Mouse (Mus musculus): ENCODE measurements around the gene Sgip1.
A peak's percentile ranks its signal among the peaks of the same experiment; 100 is the strongest.

Gene Sgip1

GRCm38 (mm10) chr4:102971159-102971558, 230.1 kb downstream of the Sgip1 start:
- no peak for DNase-seq (ENCODE audit: extremely low read depth, low read depth, low spot score)

- DNase-seq (ENCODE audit: extremely low read depth, low read depth, low spot score), result no peak
These were observed 231.0 kb downstream of the Sgip1 start for GRCm38 (mm10) chr4:102972071-102972470.

GRCm38 (mm10) chr4:102974172-102974571, 233.1 kb downstream of the Sgip1 start:
- no peak for DNase-seq (ENCODE audit: extremely low read depth, low read depth, low spot score)

- no peak for DNase-seq (ENCODE audit: extremely low read depth, low read depth, low spot score)
These were observed 235.5 kb downstream of the Sgip1 start for GRCm38 (mm10) chr4:102976290-102977275.

- no peak for DNase-seq (ENCODE audit: extremely low read depth, low read depth, low spot score)
These were observed 236.8 kb downstream of the Sgip1 start for GRCm38 (mm10) chr4:102977778-102978321.

- no peak for DNase-seq (ENCODE audit: extremely low read depth, low read depth, low spot score)
These were observed 237.3 kb downstream of the Sgip1 start, which contains the start of gene Tctex1d1 for GRCm38 (mm10) chr4:102978440-102978839. Gene Tctex1d1, plus strand, starts transcription at chr4:102978606.

GRCm38 (mm10) chr4:102979385-102979784, 238.3 kb downstream of the Sgip1 start:
- DNase-seq (ENCODE audit: extremely low read depth, low read depth, low spot score), result no peak

- DNase-seq (ENCODE audit: extremely low read depth, low read depth, low spot score), result no peak
These were observed 240.6 kb downstream of the Sgip1 start for GRCm38 (mm10) chr4:102981709-102982108.

- DNase-seq (ENCODE audit: extremely low read depth, low read depth, low spot score), result no peak
These were observed 245.1 kb downstream of the Sgip1 start for GRCm38 (mm10) chr4:102986173-102986572.

- no peak for DNase-seq (ENCODE audit: extremely low read depth, low read depth, low spot score)
These were observed 245.8 kb downstream of the Sgip1 start for GRCm38 (mm10) chr4:102986917-102987316.

GRCm38 (mm10) chr4:102987325-102987724, 246.2 kb downstream of the Sgip1 start:
- peak; percentile 23 for DNase-seq (ENCODE audit: extremely low read depth, low read depth, low spot score)

GRCm38 (mm10) chr4:102987756-102988155, 246.7 kb downstream of the Sgip1 start:
- no peak for DNase-seq (ENCODE audit: extremely low read depth, low read depth, low spot score)

- no peak for DNase-seq (ENCODE audit: extremely low read depth, low read depth, low spot score)
These were observed 247.4 kb downstream of the Sgip1 start for GRCm38 (mm10) chr4:102988526-102988925.

- no peak for DNase-seq (ENCODE audit: extremely low read depth, low read depth, low spot score)
These were observed 248.3 kb downstream of the Sgip1 start for GRCm38 (mm10) chr4:102989391-102989790.

GRCm38 (mm10) chr4:102990016-102990415, 248.9 kb downstream of the Sgip1 start:
- DNase-seq (ENCODE audit: extremely low read depth, low read depth, low spot score), result no peak

- no peak for DNase-seq (ENCODE audit: extremely low read depth, low read depth, low spot score)
These were observed 249.7 kb downstream of the Sgip1 start for GRCm38 (mm10) chr4:102990595-102991340.

- no peak for DNase-seq (ENCODE audit: extremely low read depth, low read depth, low spot score)
These were observed 250.6 kb downstream of the Sgip1 start for GRCm38 (mm10) chr4:102991685-102992084.

GRCm38 (mm10) chr4:103004681-103005080, 263.6 kb downstream of the Sgip1 start:
- DNase-seq (ENCODE audit: extremely low read depth, low read depth, low spot score), result no peak

- DNase-seq (ENCODE audit: extremely low read depth, low read depth, low spot score), result no peak
These were observed 264.3 kb downstream of the Sgip1 start for GRCm38 (mm10) chr4:103005190-103005945.

- DNase-seq (ENCODE audit: extremely low read depth, low read depth, low spot score), result no peak
These were observed 265.2 kb downstream of the Sgip1 start for GRCm38 (mm10) chr4:103006266-103006665.
